Mouse (Mus musculus) Patski (cell line): ENCODE data around the gene Spib. TPM values are rescaled to one million over a fixed set of nuclear protein-coding genes. Genes with fewer than 3 reads are reported as not detected.
A peak's percentile ranks its signal among the peaks of the same experiment; 100 is the strongest.

ENCODE experiments used
- ATAC-seq: fragments of 100-300 bp; one replicate; pipeline ENCODE4 v1.8.0; 2021
- CTCF ChIA-PET: fragments of 350-600 bp; sonication (Branson Sonifier 250); formaldehyde crosslinking; loops from one replicate; lab custom pipeline; 2022; ENCODE audit warnings: inconsistent platforms; lab: Charles Lee
- POLR2A ChIA-PET: fragments of 350-600 bp; sonication (Branson Sonifier 250); formaldehyde crosslinking; loops from one replicate; lab custom pipeline; 2022; ENCODE audit warnings: antibody characterized with exemption, inconsistent platforms; lab: Charles Lee
- DNase-seq: peaks from one replicate; pipeline ENCODE4 v3.0.0-alpha.2; 2011; ENCODE audit warnings: low read depth, low spot score
- H3K27me3 ChIP-seq: fragments of 371-371 bp; one replicate; pipeline ENCODE4 v1.5.1; 2021
- CTCF ChIP-seq: fragments of 100-300 bp; IDR thresholded peaks from one replicate; pipeline ENCODE4 v1.5.1; 2021
- in situ Hi-C: fragments of 300-500 bp; cut with MboI; formaldehyde crosslinking; loops from 3 replicates; pipeline ENCODE4 v1.11.1; 2018; ENCODE audit warnings: low pct_unique_long_range_greater_than_20kb, mixed read lengths
- polyA plus RNA-seq: library from polyadenylated mRNA; unstranded; gene quantifications from one replicate; pipeline ENCODE4 v1.2.3, GENCODE M21; 2021

Spib gene
- polyA plus RNA-seq, 1 experiment from 2014 or later = 0.14 TPM

DNA sequence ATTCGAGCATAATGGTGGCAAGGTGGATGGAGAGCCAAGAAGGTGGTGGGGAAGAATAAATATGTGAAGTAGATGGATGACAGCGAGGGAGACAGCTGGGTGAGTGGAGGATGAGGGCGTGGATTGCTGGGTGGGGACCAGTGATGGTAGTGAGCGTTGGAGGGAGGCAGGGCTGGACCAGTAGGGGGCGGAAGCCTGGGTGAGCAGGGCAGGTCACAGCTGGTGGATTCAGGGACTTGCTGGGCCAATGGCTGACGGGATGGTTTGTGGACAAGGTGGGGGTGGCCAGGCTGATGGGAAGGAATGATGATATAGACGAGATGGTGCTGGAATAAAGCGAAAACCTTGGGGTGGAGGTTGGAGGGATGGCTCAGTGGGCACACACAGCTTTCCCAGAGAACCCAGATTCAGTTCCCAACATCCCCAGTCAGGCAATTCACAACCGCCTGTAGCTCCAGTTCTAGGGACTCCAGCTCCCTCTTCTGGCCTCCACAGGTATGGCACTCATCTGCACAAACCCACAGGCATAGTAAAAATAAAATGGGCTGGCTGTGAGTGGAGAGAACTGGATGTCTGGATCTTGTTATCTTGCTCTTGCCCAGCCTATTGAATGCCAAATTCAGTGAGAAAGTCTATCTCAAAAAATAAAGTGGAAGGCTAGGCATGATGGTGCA lies 12.5 kb downstream of the Spib start:
- POLR2A ChIA-PET = no interaction called here
- DNase-seq (no peak), ATAC-seq (peak; percentile 46)
- H3K27me3 ChIP-seq = peaks cover 9% of the 10 kb centered on the region
- in situ Hi-C loops = no loop called here
- TF ChIP-seq CTCF = peak; percentile 64
- CTCF ChIA-PET = interaction anchor here (1.0 to 1.4 kb wide), 3 partner anchors 8 to 31 kb away, joined by 3 to 4 read pairs (median 3); no protein-coding TSS in a partner anchor

DNA sequence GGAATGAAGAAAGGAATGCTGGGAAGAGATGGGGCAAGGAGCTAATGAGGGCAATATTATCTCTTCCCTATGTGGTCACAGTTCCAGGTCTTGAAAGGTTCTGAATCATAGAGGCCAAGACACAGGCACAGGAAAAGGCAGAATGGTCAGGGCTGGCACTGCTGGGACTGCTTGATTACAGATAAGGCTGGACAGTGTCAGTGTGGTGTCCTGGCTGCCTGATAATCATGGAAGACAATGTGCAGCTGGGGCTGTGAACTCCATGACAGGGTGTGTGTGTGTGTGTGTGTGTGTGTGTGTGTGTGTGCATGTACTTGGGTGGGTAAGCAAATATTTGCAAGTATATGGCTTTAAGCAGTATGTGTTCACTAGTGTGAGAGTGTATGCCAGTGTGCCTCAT lies 24.4 kb downstream of the Spib start:
- CTCF ChIA-PET = interaction anchor here (0.8 kb wide), 1 partner anchor 15 kb away, joined by 3 read pairs; no protein-coding TSS in a partner anchor
- in situ Hi-C loops = loop anchor here (5.0 kb wide), 1 partner anchor 45 kb away; the partner anchor contains the start of gene Nr1h2
- POLR2A ChIA-PET = no interaction called here
- DNase-seq (no peak), ATAC-seq (no peak)
- H3K27me3 ChIP-seq = peaks cover 12% of the 10 kb centered on the region
- no peak for TF ChIP-seq CTCF

DNA sequence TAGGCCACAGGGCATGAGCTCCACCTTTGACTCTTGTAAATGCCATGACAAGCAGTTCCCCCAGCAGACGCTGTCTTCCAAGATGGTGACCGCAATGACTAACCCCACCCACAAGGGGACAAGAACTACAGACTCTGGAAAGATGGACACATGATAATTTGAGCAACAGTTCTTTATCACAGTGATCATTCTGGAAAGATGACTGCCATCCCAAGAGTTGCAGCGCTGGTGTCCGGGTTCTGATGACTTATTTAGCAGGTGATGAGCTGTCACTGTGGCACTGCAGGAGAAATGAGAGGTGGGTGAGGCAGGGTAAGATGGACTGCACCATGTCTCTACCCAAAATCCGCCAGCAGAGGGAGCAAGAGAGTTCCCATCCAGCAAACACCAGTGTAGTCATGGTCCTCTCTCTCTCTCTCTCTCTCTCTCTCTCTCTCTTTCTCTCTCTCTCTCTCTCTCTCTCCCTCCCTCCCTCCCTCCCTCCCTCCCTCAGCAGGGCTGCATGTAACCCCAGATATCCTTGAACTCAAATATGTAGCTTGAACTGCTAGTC lies 30.2 kb downstream of the Spib start:
- peaks cover 7% of the 10 kb centered on the region for H3K27me3 ChIP-seq
- CTCF ChIA-PET = interaction anchor here (0.9 to 2.5 kb wide), 6 partner anchors 9 to 59 kb away, joined by 3 to 13 read pairs (median 4); partner anchors contain the start of gene Pold1
- TF ChIP-seq CTCF = no peak
- ATAC-seq = no peak
- DNase-seq = no peak
- POLR2A ChIA-PET = no interaction called here
- in situ Hi-C loops = no loop called here

DNA sequence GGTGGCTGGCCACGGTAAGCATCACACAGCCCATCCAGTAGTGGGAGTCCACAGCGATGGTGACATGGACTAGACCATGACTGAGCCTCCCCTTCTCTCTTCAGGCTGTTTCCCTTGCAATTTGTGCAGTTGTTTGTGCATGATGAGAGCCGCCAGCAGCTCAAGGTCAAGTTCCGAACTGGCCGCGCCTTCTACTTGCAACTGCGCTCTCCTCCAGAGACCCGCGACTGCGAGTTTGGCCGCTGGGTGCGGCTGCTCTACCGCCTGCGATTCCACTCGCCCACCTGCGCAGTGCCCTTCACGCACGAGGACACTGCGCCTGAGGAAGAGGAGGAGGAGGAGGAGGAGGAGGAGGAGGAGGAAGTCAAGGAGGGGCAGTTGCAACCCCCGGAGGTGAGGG lies 31.8 kb downstream of the Spib start:
- TF ChIP-seq CTCF = no peak
- POLR2A ChIA-PET = interaction anchor here (1.0 kb wide), 1 partner anchor 50 kb away, joined by 3 read pairs; no protein-coding TSS in a partner anchor
- no peak for DNase-seq
- ATAC-seq = no peak
- CTCF ChIA-PET = interaction anchor here (2.5 kb wide), 1 partner anchor 48 kb away, joined by 13 read pairs; the partner anchor contains the start of gene Pold1
- in situ Hi-C loops = no loop called here
- H3K27me3 ChIP-seq = peaks cover 3% of the 10 kb centered on the region

DNA sequence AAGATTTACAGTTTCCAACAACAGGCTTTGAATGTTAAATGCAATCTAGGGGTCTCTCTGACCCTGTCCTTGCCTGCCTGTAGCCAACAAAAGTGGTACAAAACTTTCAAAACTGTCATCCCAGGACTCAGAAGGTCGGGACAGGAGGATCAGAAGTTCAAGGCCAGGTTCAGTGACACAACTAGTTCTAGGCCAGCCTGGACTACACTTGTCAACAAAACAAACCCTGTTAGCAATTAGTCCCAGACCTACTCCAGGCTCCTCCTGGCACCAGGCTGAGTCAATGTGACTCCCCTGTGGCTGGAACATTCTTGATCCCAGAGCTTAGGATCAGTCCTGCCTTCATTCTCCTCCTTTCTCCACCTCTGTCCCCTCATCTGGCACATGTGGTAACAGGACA lies 32.9 kb downstream of the Spib start:
- TF ChIP-seq CTCF = no peak
- DNase-seq (no peak), ATAC-seq (no peak)
- in situ Hi-C loops = no loop called here
- POLR2A ChIA-PET = interaction anchor here (1.0 kb wide), 1 partner anchor 51 kb away, joined by 3 read pairs; no protein-coding TSS in a partner anchor
- H3K27me3 ChIP-seq = no peaks in the 10 kb centered on the region
- CTCF ChIA-PET = interaction anchor here (1.2 to 1.6 kb wide), 2 partner anchors 23 to 50 kb away, joined by 4 to 5 read pairs; partner anchors contain the start of gene Pold1

DNA sequence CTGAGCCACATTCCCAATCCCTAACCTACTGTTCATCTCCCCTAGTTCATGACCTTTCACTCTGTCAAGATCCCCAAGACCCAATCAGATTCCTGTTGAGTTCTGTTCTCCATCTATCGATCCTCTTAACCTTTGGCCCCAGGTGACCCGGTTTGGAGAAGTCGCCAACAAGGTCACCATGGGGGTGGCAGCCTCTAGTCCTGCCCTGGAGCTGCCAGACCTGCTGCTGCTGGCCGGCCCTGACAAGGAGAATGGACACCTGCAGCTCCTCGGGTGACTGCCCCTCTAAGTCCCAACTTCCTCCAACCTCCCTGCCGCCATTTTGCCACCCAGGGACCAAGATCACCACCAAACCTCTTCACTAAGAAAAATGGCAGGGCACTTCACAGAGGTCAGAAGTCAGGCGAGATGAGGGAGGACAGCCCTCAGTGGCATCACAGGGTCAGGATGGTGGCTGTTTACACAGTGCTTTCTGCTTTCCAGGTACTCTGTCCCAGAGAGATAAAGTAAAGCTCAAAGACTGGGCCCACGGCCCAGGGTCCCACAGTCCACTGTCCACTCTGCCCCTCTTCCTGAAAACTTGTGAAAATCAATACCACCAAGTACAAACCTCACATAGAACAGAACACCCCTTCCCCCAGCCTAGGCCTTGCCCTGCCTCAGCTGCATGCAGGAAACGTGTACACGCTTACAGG lies 34.4 kb downstream of the Spib start:
- ATAC-seq = no peak
- in situ Hi-C loops = no loop called here
- ChIA-PET POLR2A (interaction anchor here (0.7 to 1.6 kb wide), 3 partner anchors 13 to 252 kb away, joined by 4 to 5 read pairs (median 4); no protein-coding TSS in a partner anchor), CTCF (interaction anchor here (1.0 to 1.2 kb wide), 2 partner anchors 24 kb away, joined by 3 to 4 read pairs; no protein-coding TSS in a partner anchor)
- no peak for DNase-seq
- no peak for TF ChIP-seq CTCF
- H3K27me3 ChIP-seq = no peaks in the 10 kb centered on the region

DNA sequence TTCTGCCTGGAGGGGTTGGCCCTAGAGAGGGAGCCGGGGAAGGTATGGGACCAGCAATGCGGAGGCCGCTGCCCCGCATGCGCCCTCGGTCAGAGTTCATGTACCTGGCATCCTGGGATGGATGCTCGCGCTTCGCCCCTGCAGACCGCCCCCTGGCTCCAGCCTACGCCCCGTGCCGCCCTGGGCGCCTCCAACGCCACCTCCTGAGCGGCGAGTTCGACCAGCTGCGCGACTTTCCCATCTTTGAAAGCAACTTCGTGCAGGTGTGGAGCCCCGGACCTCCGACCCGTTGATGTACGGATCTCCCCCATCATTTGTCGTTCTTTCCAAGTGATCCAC lies 35.1 kb downstream of the Spib start:
- DNase-seq (no peak), ATAC-seq (no peak)
- ChIA-PET CTCF (interaction anchor here (1.0 to 1.5 kb wide), 2 partner anchors 25 to 52 kb away, joined by 3 to 7 read pairs; partner anchors contain the start of gene Pold1), POLR2A (interaction anchor here (0.7 to 1.6 kb wide), 2 partner anchors 14 to 251 kb away, joined by 4 to 5 read pairs; no protein-coding TSS in a partner anchor)
- no peaks in the 10 kb centered on the region for H3K27me3 ChIP-seq
- in situ Hi-C loops = no loop called here
- TF ChIP-seq CTCF = no peak

DNA sequence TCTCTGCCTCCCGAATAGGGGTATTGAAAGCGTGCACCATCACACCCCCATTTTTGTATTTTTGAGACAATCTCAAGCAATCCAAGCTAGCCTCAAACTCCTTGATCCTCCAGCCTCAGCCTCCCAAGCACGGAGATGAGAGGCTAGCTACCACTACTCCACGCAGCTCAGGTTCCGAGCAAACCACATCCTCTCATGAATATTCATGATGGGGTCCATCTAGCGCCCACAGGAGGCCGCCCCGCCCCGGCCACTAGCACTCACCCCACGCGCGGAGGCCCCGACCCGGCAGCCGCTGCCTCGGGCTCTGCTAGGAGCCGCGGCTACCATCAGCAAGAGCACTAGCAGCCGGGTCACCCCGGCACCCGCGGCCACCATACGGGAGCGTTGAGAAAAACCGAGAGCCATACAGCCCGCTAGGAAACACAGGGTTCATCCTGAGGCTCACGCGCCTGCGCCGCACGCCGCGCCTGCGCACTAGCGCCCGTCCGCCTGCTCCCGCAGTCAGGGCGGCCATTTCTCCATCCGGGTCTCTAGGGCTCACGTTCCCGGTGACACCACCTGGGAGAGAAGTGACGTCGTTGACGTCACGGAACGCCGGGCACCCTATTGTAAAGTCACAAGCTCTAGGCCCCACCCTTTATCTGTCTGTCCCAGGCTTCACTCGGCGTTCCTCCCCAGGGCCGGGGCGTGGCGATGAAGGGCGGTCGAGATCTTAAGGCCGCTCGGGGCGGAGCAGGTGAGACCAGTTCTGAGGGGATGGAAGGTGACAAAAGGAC lies 35.7 kb downstream of the Spib start, which contains the start of the genes Emc10 and Fam71e1:
TSS of gene Emc10 (minus strand) at position 538 of the 779 bp plus-strand sequence.
TSS of gene Fam71e1 (plus strand) at position 590 of the 779 bp plus-strand sequence.
- no peak for TF ChIP-seq CTCF
- ChIA-PET POLR2A (interaction anchor here (0.6 kb wide), 1 partner anchor 1523 kb away, joined by 3 read pairs; no protein-coding TSS in a partner anchor), CTCF (interaction anchor here (1.0 to 4.0 kb wide), 3 partner anchors 11 to 52 kb away, joined by 3 to 15 read pairs (median 7); partner anchors contain the start of gene Pold1)
- DNase-seq (peak; percentile 93), ATAC-seq (peak; percentile 91)
- in situ Hi-C loops = no loop called here
- H3K27me3 ChIP-seq = no peaks in the 10 kb centered on the region

DNA sequence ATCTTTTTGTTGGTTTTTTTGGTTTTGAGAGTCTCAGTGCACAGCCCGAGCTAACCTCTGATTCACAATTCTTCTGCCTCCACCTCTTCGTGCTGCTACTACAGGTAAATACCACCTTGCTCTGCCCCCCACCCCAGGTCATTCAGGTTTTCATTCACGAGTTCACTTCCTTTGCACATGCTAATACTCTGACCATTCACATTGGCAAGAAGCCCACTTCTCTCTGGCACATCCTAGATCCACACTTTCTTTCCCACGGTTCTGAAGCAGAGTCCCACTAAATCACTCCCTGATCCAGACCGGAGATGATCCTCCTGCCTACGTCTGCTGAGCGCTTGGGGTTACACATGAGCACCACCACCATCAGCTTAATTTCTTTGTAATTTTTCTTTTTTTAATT lies 36.8 kb downstream of the Spib start:
- CTCF ChIA-PET = interaction anchor here (4.0 kb wide), 1 partner anchor 10 kb away, joined by 15 read pairs; no protein-coding TSS in a partner anchor
- no peak for TF ChIP-seq CTCF

More for the DNA sequence above, 36.8 kb downstream of the Spib start:
- in situ Hi-C loops = no loop called here
- ATAC-seq = no peak
- POLR2A ChIA-PET = no interaction called here
- H3K27me3 ChIP-seq = no peaks in the 10 kb centered on the region
- DNase-seq = no peak
